Mouse (Mus musculus): ENCODE measurements around the gene Ahctf1.
"Not testable (repeated sequence)": the region's sequence is repeated elsewhere in the genome, so short reads cannot be mapped to it uniquely, and the experiment has no call there.

The Ahctf1 gene

GRCm38 (mm10) chr1:179804140-179804881 is 831 bp upstream of the Ahctf1 start:
- DNase-seq: no peak

GRCm38 (mm10) chr1:179802610-179803512 is 619 bp downstream of the Ahctf1 start, which contains the start of gene Gm10518:
TSS of gene Gm10518 (plus strand) at chr1:179803376.
- DNase-seq: peak; percentile 65

- no peak for DNase-seq
These were observed 4.7 kb downstream of the Ahctf1 start for GRCm38 (mm10) chr1:179798794-179799193.

GRCm38 (mm10) chr1:179787281-179787680 is 16.2 kb downstream of the Ahctf1 start:
- DNase-seq: no peak

GRCm38 (mm10) chr1:179785502-179785901 is 18.0 kb downstream of the Ahctf1 start:
- DNase-seq: no peak

GRCm38 (mm10) chr1:179784098-179784497 is 19.4 kb downstream of the Ahctf1 start:
- DNase-seq: no peak

- peak; percentile 3 for DNase-seq
These were observed 26.6 kb downstream of the Ahctf1 start for GRCm38 (mm10) chr1:179776831-179777230.

- DNase-seq: no peak
These were observed 42.9 kb downstream of the Ahctf1 start for GRCm38 (mm10) chr1:179760553-179760952.

GRCm38 (mm10) chr1:179760086-179760485 is 43.4 kb downstream of the Ahctf1 start:
- DNase-seq: no peak

GRCm38 (mm10) chr1:179756477-179756876 is 47.0 kb downstream of the Ahctf1 start:
- no peak for DNase-seq

GRCm38 (mm10) chr1:179753006-179753405 is 50.5 kb downstream of the Ahctf1 start:
- no peak for DNase-seq

- DNase-seq: no peak
These were observed 51.2 kb downstream of the Ahctf1 start for GRCm38 (mm10) chr1:179752276-179752675.

- no peak for DNase-seq
These were observed 58.3 kb downstream of the Ahctf1 start, which contains the start of gene Kif28 for GRCm38 (mm10) chr1:179745171-179745570. TSS of gene Kif28 (minus strand) at chr1:179745271.

GRCm38 (mm10) chr1:179743593-179744193 is 59.8 kb downstream of the Ahctf1 start:
- no peak for DNase-seq

- DNase-seq: no peak
These were observed 67.0 kb downstream of the Ahctf1 start for GRCm38 (mm10) chr1:179736483-179736882.

- peak; percentile 68 for DNase-seq
These were observed 68.7 kb downstream of the Ahctf1 start for GRCm38 (mm10) chr1:179734500-179735474.

GRCm38 (mm10) chr1:179731391-179731790 is 72.1 kb downstream of the Ahctf1 start:
- no peak for DNase-seq

GRCm38 (mm10) chr1:179728661-179729060 is 74.8 kb downstream of the Ahctf1 start:
- no peak for DNase-seq

- DNase-seq: no peak
These were observed 80.5 kb downstream of the Ahctf1 start for GRCm38 (mm10) chr1:179722811-179723469.

- DNase-seq: no peak
These were observed 87.7 kb downstream of the Ahctf1 start for GRCm38 (mm10) chr1:179715786-179716185.

GRCm38 (mm10) chr1:179715289-179715688 is 88.2 kb downstream of the Ahctf1 start:
- DNase-seq: not testable (repeated sequence)

Data from lung, postnatal 14 days (tissue).